Mouse (Mus musculus): ENCODE data around the gene Gm14393.
"Not testable (repeated sequence)": the region's sequence is repeated elsewhere in the genome, so short reads cannot be mapped to it uniquely, and the experiment has no call there.

The Gm14393 gene

DNA sequence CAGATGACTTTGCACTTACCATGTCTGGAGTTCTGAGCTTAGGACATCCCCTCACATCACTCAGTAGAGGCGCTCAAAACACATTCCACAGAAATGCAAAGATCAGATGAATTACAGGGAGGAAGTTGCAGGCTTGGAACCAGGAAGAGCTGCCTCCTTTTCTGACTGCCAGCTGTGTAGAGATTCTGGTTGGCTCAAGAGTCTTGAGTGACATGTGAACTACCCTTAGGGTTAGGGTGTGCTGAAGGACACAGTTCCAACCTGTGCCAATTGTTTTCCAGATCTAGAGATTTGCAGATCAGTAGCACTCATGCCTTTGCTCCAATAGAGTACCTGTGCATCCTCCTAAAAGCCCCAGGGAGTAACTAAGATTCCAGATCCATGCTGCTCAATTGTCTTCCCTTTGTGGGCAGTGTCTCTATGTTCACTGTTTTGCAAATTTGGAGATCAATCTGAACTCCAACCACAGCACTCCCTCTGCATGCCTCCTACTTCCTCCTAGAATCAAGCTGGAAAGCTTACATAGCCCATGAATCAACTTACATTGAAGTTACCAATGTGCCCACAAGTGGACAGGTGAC is at the start of gene Gm14393:
Gene Gm14393 (minus strand): TSS at position 101 of the 581 bp plus-strand sequence.
- not testable (repeated sequence) for DNase-seq (ENCODE audit: extremely low spot score, low spot score)

DNA sequence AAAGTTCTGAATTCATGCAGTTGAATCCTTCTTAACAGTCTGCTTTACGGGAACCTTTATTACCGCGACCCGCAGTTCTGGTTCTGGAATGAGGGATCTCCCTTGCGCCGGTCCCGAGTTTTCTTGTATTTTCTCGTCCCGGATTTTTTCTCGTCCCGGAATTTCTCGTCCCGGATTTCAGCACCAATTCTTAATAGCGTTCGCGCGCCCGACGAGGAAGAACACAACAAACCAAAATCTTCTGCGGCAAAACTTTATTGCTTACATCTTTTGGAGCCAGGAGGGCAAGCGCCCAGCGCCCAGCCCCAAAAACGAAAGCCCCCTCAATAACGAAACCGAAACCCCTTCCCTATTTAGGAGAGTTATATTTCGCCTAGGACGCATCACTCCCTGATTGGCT is 23.3 kb downstream of the Gm14393 start:
- not testable (repeated sequence) for DNase-seq (ENCODE audit: extremely low spot score, low spot score)

Data from neural tube, embryonic 10.5 days (tissue).